Mouse (Mus musculus): ENCODE results near the gene Rbpjl.

Rbpjl gene

GRCm38 (mm10) chr2:164421979-164422378 is 19.0 kb downstream of the Rbpjl start:
- in situ Hi-C loops (cut with MboI; ENCODE audit: low pct_unique_long_range_greater_than_20kb in 1 of 2, low sequenced_read_pairs in 2 of 2, unreplicated experiment in 1 of 2) = no loop called here

DNA sequence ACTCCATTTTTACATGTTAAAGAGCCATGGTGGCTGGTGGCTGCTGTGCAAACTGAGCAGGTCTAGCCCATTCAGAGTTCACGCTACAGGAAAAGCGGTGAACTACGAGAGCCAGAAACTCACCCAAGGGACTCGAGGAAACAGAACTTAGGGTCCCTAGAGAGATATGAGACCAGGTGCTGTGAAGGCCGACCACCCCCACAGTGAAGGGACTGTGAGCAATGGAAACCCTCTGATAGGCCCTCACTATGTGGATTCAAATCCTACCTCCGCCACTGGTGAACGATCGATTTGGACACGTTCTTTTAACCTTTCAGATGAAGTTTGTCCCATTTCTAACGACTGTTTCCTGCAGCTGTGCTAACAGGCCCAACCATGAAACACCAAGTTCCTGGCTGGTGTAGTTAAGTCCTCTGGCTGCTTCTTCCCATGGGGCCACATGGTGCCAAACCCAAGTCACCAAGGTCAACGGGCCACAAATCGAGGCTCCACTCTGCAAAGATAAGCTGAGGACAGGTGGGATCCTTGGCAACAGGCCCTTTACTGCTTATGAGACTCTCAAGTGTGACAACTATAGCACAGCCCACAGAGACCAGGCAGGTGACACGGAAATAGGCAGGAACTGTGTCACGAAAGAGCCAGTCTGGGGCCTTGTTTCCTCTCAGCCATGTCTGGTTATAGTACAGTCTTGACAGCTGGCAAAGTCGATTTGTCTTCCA is 19.9 kb downstream of the Rbpjl start:
- in situ Hi-C loops (cut with MboI; ENCODE audit: low pct_unique_long_range_greater_than_20kb in 1 of 2, low sequenced_read_pairs in 2 of 2, unreplicated experiment in 1 of 2) = no loop called here

- in situ Hi-C loops (cut with MboI; ENCODE audit: low pct_unique_long_range_greater_than_20kb in 1 of 2, low sequenced_read_pairs in 2 of 2, unreplicated experiment in 1 of 2) = no loop called here
Measured at GRCm38 (mm10) chr2:164423464-164423863, 20.5 kb downstream of the Rbpjl start.

DNA sequence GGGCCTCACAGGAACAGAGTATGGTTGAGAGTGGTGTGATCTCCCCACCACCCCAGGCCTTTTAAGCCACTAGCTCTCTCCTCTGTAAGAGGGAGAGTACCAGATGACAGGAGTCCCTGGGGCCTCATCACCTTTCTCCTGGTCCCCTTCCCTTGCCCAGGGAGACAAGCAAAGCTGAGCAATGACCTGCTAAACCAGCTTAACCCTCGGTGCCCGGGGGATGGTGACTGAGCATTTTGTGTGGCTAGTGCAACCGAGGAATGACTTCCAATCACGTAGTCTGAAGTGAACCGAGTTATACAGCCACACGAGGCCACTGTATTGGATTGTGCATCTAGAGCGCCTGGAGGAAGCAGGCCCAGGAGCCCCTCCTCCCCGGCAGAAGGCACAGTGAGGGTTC is 21.5 kb downstream of the Rbpjl start:
- in situ Hi-C loops (cut with MboI; ENCODE audit: low pct_unique_long_range_greater_than_20kb in 1 of 2, low sequenced_read_pairs in 2 of 2, unreplicated experiment in 1 of 2) = no loop called here

GRCm38 (mm10) chr2:164425401-164425800 is 22.5 kb downstream of the Rbpjl start:
- in situ Hi-C loops (cut with MboI; ENCODE audit: low pct_unique_long_range_greater_than_20kb in 1 of 2, low sequenced_read_pairs in 2 of 2, unreplicated experiment in 1 of 2) = no loop called here

DNA sequence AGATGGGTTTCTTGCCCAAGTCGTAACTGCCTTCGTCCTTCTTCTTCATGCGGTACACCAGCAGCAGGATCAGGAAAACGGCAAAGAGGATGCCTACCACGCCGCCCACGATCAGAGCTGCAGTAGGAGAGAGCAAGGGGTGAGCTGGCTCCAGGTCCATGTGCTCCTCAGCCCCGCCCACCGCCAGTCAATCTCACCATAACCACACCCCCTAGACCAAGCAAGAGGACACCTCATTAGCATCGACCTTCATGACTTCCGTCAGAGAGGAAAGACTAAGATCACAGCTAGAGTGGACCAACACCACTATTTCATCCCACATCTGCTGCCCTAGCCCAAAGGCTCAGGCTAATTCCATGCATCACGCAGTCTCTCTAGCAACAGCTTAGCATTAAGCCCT is 23.2 kb downstream of the Rbpjl start:
- in situ Hi-C loops (cut with MboI; ENCODE audit: low pct_unique_long_range_greater_than_20kb in 1 of 2, low sequenced_read_pairs in 2 of 2, unreplicated experiment in 1 of 2) = no loop called here

DNA sequence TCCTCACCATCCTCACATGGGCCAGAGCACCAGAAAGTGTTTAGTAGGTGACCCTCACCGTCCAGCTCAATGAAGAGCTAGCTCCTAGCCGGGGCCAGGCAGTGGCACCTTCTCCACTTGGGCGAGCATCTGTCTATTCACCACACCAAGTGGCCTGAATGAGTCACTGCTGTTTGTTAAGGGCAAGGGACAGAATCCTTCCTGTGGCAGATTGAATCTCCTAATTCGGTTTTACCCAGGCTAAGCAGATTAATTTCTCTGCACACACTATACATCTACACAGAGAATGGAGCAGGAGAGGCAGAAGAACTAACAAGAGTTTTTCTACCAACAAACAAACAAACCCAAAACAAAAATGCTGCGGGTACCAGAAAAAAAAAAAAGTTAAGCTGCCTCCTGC is 24.0 kb downstream of the Rbpjl start:
- in situ Hi-C loops (cut with MboI; ENCODE audit: low pct_unique_long_range_greater_than_20kb in 1 of 2, low sequenced_read_pairs in 2 of 2, unreplicated experiment in 1 of 2) = no loop called here

GRCm38 (mm10) chr2:164428451-164428850 is 25.5 kb downstream of the Rbpjl start:
- in situ Hi-C loops (cut with MboI; ENCODE audit: low pct_unique_long_range_greater_than_20kb in 1 of 2, low sequenced_read_pairs in 2 of 2, unreplicated experiment in 1 of 2) = no loop called here

GRCm38 (mm10) chr2:164429881-164430615 is 27.1 kb downstream of the Rbpjl start:
- in situ Hi-C loops (cut with MboI; ENCODE audit: low pct_unique_long_range_greater_than_20kb in 1 of 2, low sequenced_read_pairs in 2 of 2, unreplicated experiment in 1 of 2) = no loop called here

- in situ Hi-C loops (cut with MboI; ENCODE audit: low pct_unique_long_range_greater_than_20kb in 1 of 2, low sequenced_read_pairs in 2 of 2, unreplicated experiment in 1 of 2) = no loop called here
Measured at GRCm38 (mm10) chr2:164430697-164431096, 27.8 kb downstream of the Rbpjl start.

DNA sequence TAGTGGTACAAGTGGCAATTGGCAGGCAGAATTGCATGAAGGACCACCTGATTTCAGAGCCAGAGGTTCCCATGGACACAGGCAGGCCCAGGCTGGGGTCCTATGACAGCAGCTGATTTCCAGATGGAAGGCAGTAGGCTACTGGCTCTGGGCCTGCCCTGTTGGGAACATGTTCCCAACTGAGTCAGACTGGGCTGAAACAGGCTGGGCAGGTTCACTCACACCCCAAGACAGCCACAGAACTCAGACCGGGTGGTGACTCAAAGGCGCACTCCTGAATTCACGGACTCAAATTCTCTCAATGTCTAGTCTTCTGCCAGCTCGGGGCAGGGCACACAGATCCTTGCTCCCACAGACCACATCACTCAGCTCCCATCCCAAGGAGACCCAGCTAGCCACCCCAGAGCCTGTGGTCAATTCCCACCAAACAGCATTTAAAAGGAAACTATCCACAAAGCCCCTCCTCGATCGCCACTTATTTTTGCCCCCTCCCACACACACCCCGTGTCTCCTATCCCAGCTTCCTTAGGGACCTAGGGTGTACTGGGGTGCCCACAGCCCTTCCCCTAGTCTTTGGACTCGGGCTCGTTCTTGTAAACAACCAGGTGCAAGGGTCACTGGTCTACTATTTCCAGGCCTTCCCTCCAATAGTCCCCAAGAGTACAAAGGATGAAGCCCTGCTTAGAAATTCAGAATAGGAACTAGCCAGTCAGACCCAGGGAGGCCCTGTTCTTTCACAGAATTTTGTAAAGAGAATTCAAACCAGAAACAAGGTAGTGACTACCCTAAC is 28.9 kb downstream of the Rbpjl start:
- in situ Hi-C loops (cut with MboI; ENCODE audit: low pct_unique_long_range_greater_than_20kb in 1 of 2, low sequenced_read_pairs in 2 of 2, unreplicated experiment in 1 of 2) = no loop called here

DNA sequence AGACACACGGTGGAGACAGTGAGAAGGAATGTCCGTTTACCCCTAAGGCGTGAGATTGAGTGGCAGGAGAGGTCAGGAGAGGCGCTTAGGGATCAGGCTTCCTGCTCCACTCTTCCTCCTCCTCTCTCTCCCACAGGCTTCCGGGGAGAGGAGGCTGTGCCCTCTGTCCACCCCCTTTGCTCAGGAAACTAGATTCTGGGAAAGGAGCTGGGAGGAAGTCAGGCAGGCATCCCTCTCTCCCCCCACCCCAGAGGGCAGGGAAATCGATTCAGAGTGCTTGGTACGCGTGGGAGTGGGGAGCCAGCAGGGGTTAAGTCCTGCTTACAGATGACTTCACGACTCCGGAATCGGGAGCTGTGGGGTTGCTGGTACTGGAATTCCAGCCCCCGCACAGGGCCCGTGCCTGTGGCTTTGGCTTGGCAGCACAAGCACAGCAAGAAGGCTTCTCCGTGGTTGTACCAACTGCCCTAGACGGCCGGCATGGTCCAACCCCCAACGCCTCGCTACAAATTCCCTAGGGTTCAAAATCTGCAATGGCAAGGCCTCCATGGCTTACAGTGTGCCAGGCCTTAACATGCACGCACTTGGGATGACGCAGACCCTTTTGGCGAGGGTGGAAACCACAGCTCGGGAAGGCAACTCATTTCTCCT is 29.7 kb downstream of the Rbpjl start:
- in situ Hi-C loops (cut with MboI; ENCODE audit: low pct_unique_long_range_greater_than_20kb in 1 of 2, low sequenced_read_pairs in 2 of 2, unreplicated experiment in 1 of 2) = no loop called here

DNA sequence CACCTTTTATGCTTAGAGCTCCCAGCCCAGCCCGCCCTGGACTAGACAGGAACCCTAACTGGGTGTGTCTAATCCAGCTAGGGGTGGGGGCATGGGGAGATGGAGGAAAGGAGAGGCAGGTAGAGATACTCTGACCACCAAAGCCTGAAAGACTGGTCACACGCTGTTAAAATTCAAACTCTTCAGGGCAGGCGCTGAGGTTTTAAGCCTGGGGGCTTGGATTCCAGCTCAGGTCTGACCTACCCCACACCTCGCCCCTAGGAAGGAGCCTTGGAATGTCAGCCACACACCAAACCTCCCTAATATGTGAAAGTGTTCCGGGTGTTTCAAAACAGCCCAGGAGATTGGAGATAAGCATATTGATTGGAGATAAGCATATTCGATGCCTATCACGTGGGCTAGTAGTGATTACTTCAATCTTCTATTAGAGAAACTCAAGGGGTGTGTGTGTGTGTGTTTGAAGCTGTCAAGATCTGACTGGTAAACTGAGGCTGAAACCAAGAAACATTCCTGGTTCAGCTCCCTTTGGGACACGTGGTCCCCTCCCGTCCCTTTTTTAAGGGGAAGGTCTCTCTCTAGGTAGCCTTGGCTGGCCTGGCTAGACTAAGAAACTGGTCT is 30.4 kb downstream of the Rbpjl start:
- in situ Hi-C loops (cut with MboI; ENCODE audit: low pct_unique_long_range_greater_than_20kb in 1 of 2, low sequenced_read_pairs in 2 of 2, unreplicated experiment in 1 of 2) = no loop called here

GRCm38 (mm10) chr2:164434681-164435080 is 31.7 kb downstream of the Rbpjl start:
- in situ Hi-C loops (cut with MboI; ENCODE audit: low pct_unique_long_range_greater_than_20kb in 1 of 2, low sequenced_read_pairs in 2 of 2, unreplicated experiment in 1 of 2) = no loop called here

GRCm38 (mm10) chr2:164435216-164436090 is 32.5 kb downstream of the Rbpjl start:
- in situ Hi-C loops (cut with MboI; ENCODE audit: low pct_unique_long_range_greater_than_20kb in 1 of 2, low sequenced_read_pairs in 2 of 2, unreplicated experiment in 1 of 2) = no loop called here

GRCm38 (mm10) chr2:164436215-164436913 is 33.4 kb downstream of the Rbpjl start:
- in situ Hi-C loops (cut with MboI; ENCODE audit: low pct_unique_long_range_greater_than_20kb in 1 of 2, low sequenced_read_pairs in 2 of 2, unreplicated experiment in 1 of 2) = no loop called here

- in situ Hi-C loops (cut with MboI; ENCODE audit: low pct_unique_long_range_greater_than_20kb in 1 of 2, low sequenced_read_pairs in 2 of 2, unreplicated experiment in 1 of 2) = no loop called here
Measured at GRCm38 (mm10) chr2:164436961-164437360, 34.0 kb downstream of the Rbpjl start.

Data from mouse embryonic stem cell (cell line).